Mouse (Mus musculus) heart, postnatal 4 days (tissue): ENCODE data around the gene Glrx. TPM values are rescaled to one million over a fixed set of nuclear protein-coding genes. Genes with fewer than 3 reads are reported as not detected.
"Not testable (repeated sequence)": the region's sequence is repeated elsewhere in the genome, so short reads cannot be mapped to it uniquely, and the experiment has no call there.

Experiments
- DNase-seq: peaks from one replicate; pipeline ENCODE4 v3.0.0; 2021
- total RNA-seq, 2 experiments: library from RNA; stranded (reverse); gene quantifications; 2 replicates each; pipeline ENCODE4 v1.2.3; 2021

The Glrx gene
- total RNA-seq, result 10 to 100 TPM; 72.4 to 80.8 TPM

DNA sequence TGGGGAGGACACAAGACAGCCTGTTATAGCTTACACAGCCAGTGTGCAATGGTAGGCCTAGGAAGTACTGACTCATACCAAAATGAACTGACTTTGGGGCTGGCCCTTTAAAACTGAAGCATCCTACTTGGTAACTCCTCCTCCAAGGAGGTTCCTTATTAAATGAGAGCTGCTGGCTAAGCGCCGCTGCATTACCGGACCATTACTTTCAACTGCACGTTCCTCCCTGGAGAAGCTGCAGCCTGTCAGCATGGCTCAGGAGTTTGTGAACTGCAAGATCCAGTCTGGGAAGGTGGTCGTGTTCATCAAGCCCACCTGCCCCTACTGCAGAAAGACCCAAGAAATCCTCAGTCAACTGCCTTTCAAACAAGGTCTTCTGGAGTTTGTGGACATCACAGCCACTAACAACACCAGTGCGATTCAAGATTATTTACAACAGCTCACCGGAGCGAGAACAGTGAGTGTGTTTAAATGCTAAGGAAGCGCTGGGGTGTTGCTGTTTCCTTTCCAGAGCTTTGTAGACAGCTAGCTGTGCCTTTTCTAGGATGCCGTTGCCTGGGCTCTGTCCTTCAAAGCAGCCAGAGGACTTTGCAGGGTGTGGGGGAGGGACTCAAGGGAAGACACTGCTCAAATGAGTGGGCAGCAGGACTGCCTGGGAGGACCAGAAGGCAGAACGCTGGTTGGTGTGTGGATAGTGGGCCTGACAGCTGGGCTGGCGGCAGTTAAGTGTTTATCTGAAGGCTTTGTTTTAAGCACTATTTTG lies at the start of gene Glrx:
Gene Glrx, plus strand, starts transcription at position 150 of the 763 bp plus-strand sequence.
- DNase-seq, result peak; percentile 72

DNA sequence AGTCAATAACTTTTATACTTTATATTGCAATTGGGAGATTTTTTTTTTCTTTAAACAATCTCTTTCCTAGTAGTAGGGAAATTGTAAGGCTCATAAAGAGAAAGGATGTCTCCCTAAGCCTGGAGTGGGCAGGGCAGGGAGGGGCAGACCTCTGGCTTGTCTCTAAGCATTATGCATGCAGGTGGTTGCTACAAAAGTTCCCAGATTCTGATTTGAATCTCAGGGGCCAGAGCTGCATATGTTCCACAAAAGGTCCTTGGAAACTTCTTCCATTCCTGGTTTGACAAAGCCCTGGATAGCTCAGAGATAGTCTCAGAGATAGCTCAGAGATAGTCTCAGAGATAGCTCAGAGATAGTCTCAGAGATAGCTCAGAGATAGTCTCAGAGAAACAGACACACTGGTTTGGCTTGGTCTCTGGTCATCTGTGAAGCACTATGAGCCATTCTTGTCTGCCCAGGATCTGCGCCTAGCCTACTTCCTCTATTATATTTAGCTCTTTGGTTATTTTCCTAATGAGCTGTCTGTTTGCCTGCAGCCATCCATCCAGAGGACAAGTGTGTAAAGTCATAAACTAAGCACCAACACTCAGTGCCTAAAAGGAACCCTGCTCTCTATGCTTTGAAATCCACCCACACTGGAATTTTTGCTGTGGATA lies 49.0 kb upstream of the Glrx start:
- DNase-seq, result no peak

GRCm38 (mm10) chr13:75793863-75794629 lies 45.6 kb upstream of the Glrx start:
- no peak for DNase-seq

DNA sequence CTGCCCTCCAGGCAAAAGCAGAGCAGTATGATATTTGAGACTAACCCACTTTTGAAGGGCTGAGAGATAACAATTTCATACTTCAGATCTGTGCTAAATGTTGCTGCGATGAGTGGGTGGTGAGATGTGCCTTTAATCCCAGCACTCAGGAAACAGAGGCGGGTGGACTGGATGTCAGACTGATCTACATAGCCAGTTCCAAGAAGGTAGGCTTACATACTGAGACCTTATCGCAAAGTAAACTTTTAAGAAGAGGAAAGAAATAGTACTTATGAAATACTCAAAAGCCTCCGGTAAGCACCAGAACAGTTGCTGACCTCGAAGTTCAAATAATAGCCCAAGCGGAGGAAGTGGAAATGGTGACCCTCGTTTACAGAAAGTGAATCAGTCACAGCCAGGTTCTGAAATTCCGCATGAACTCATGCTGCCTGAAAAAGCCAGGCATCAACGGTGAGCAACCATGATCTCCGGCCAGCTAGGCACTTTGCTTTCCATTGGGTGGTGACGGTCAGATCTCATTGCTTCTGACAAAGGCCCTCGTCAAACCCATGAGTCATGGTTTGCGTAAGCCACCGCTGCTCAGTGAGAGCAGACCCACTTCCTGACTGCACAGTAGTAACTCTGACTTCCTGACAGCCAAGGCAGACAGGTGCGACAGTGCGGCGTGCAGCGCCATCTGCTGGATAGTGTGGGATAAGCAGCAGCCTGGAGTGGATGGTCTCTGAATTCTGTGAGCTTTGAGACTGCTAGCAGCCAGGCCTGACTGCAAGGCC lies 42.1 kb upstream of the Glrx start:
- peak; percentile 95 for DNase-seq

- peak; percentile 12 for DNase-seq
Measured at GRCm38 (mm10) chr13:75798413-75799302, 41.0 kb upstream of the Glrx start.

DNA sequence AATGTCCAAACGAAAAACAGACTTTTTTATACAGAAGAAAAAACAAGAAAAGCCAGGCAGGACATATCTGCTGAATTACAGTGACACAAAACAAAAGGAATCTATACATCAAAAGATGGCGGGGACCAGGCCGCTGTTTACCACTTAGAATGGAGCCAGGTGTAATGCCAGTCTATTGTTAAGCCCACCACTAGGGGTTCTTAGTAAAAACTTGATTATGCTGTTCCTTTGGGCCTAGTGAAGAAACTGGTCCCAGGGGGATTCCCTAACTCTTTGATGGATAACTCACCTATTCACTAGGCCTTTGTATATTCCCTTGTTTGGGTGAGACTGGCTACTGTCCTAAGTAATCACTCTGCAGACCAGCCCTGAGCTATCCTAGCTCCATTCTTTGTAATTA lies 40.2 kb upstream of the Glrx start:
- no peak for DNase-seq

GRCm38 (mm10) chr13:75807969-75808368 lies 31.7 kb upstream of the Glrx start:
- no peak for DNase-seq

- DNase-seq, result no peak
Measured at GRCm38 (mm10) chr13:75809957-75810356, 29.7 kb upstream of the Glrx start.

DNA sequence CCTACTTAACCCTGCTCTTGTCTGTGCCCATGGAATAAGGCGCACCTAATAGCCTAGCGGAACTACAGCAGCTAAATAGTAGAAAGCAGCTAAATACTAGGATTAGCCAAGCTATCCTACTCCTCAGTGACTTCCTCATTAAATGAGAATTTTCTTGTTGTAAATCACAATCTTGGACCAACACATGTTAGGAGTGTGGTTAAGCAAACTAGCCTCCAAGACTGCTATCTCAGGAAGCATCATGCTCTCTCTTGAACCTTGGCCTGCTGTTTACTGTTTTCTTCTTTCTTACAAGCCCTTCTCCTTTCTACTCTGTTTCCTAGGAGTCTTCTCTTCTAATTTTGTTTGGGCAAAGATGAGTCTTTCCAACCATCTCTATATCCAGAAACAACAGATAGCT lies 22.5 kb upstream of the Glrx start:
- DNase-seq, result no peak

DNA sequence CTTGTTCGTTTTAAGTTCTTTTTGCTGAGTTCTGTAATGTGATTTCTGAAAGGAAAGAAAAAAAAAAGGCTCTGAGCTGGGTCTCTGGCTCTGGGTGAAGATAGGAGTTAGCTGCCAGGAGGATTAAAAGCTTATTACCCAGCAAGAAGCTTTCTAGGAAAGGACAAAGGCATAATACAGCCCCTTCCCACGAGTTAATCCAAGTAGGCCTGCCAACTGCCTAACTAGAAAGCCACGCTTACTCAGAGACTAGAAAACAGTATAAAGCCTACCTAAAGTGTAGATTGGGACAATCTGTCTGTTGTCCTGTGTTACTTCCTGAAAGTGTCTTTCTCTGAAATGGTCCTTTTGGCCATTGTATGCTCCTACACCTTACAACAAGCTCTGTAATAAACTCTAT lies 21.2 kb upstream of the Glrx start:
- DNase-seq, result no peak

GRCm38 (mm10) chr13:75818945-75819706 lies 20.5 kb upstream of the Glrx start:
- DNase-seq, result no peak

GRCm38 (mm10) chr13:75819898-75820297 lies 19.8 kb upstream of the Glrx start:
- no peak for DNase-seq

- DNase-seq, result not testable (repeated sequence)
Measured at GRCm38 (mm10) chr13:75822366-75822765, 17.3 kb upstream of the Glrx start.

DNA sequence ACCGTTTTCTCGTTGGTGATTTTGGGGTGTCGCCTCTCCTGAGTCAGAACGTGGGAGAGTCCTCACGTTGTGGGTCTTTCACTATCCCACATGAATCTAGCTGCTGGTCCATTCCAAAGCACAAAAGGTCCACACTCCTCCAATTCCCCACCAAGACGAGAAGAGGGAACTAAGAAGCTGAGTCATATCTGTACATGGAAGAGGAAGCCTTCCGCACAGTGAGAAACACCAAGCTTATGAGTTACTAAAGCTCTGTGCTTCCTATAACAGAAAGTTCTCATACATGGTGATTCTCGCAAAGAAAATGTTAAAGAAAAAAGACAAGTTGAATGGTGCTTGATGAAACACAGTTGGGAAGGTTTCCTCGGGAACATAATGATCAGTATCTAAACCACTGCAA lies 16.5 kb upstream of the Glrx start:
- no peak for DNase-seq

GRCm38 (mm10) chr13:75824611-75825319 lies 14.9 kb upstream of the Glrx start:
- no peak for DNase-seq

GRCm38 (mm10) chr13:75825388-75825787 lies 14.3 kb upstream of the Glrx start:
- no peak for DNase-seq

GRCm38 (mm10) chr13:75830708-75831107 lies 9.0 kb upstream of the Glrx start:
- DNase-seq, result no peak

DNA sequence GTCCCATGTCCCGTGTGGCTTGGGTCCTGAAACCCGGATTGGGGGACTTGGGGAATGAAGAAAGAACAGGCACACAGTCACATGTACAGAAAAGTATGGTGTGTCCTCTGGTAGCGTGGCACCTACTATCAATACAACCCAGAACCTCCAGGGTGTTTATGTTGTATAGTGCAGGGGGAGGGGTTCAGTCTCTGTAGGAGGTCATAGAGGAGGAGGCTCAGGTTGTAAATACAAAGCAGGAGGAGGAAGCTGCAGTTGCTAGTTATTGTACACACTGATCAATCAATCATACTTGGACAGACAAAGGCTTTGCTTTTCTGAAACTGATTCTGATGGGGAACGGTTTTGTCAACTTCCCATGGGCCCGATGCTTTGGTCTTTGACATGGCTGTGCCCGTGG lies 8.0 kb upstream of the Glrx start:
- no peak for DNase-seq

DNA sequence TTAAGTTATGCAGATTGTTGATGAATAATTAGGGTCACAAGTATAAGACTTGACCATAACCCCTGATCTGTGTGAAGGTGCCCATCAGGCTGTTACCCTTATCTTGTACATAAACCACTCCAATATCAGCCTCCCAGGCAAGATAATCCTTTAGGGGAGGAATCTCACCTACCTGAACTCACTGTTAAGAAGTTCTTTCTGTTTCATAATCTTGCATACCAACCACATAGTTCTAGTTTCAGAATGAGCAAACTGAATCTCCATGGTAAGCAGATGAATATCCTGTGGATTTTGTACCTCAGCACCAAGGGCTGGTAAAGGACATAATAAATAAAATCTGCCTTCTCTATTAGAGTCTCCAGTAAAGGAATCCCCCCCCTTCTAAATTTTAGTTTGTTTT lies 7.0 kb upstream of the Glrx start:
- DNase-seq, result no peak

- peak; percentile 31 for DNase-seq
Measured at GRCm38 (mm10) chr13:75833499-75833898, 6.2 kb upstream of the Glrx start.
